Mouse (Mus musculus) embryo, embryonic 10 days (tissue): ENCODE measurements around the gene Rfc3.
"Not testable (repeated sequence)": the region's sequence is repeated elsewhere in the genome, so short reads cannot be mapped to it uniquely, and the experiment has no call there.

Experiments used
- DNase-seq: peaks from one replicate; pipeline ENCODE4 v3.0.0-alpha.2; 2015; ENCODE audit warnings: low spot score

The Rfc3 gene

DNA sequence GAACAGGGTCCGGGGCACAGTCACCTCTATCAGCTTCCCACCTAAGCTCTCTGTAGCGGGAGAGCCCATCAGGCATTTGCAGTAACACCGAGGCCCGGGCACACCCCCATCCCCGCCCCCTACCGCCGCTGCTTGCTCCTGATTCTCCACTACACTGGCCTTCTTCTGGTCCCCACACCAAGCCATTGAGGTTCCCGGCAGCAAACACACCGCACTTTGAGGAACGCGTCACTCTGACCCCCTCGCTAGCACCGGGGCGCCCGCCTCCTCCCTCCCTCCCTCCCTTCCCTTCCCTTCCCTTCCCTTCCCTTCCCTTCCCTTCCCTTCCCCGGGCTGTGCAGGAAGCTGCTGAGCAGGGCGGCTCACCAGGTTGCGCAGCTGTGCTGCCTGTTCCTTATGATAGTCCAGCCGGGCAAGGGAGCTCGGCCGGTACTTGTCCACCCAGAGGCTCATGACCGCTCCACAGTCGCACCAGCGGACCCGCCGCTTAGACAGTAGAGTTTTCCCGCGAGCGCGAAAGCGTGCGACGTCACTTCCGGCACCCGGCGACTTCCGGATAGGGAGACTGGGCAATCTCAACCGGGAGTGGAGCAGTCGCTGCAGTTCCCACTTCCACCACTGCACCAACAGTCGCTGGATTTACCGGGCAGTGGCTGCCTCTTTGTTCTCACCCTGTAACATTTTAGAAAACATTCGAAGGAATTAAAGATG, at the start of gene Rfc3:
TSS of gene Rfc3 (minus strand) at position 543 of the 711 bp plus-strand sequence.
- DNase-seq = peak; percentile 98

DNA sequence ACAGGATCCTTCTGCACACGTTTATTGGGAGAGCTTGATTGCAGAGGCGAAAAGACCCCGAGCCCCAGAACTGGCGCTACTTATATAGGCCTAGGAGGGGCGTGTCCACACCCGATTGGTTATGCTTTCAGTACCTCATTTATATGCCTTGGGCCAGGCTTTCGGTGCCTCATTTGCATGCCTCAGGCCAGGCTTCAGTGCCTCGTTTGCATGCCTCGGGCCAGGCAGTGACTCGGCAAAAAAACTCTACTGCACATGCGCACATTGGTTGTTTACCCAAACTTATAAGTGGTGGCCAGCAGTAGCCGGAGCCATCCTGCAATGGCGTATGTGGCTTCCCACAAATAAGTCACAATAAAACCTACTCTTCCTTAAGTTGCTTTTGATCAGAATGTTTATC, 42.6 kb upstream of the Rfc3 start:
- DNase-seq = not testable (repeated sequence)

GRCm38 (mm10) chr5:151686606-151687525, 35.8 kb upstream of the Rfc3 start:
- DNase-seq = peak; percentile 86

DNA sequence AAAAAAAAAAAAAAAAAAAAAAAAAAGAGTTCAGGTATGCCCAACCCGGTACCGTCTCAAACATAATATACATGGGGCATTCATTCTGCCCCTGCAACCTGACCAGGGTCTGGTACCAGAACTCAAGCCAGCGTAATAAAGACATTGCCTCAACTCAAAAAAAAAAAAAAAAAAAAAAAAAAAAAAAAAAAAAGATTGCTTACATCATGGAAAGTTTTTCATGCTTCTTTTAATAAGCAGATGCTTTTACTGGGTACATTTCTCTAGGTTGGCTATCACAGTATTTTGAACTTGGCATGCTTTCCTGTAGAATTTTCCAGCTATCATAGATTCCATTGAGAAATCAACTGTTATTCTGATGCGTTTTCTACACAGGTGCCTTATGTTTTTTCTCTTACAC, 11.2 kb upstream of the Rfc3 start:
- DNase-seq = no peak

DNA sequence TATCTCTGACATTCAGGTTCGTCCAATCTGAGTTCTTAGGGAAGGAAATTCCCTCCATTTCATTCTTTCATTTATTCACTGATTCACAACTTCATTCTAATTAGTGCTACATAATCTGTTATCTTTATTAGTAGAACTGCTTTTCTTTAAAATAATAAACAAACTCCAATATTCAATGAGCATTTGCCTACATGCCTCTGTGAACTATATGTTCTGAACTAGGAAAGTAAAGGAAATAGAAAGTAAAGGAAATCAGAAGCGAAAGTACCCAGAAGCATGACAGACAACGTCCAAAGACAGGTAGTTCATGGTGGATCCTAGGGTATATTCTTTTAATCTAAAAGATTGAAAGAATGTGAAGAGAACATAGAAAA, 356 bp upstream of the Rfc3 start:
- DNase-seq = no peak

GRCm38 (mm10) chr5:151644845-151645244, 6.2 kb downstream of the Rfc3 start:
- peak; percentile 46 for DNase-seq

DNA sequence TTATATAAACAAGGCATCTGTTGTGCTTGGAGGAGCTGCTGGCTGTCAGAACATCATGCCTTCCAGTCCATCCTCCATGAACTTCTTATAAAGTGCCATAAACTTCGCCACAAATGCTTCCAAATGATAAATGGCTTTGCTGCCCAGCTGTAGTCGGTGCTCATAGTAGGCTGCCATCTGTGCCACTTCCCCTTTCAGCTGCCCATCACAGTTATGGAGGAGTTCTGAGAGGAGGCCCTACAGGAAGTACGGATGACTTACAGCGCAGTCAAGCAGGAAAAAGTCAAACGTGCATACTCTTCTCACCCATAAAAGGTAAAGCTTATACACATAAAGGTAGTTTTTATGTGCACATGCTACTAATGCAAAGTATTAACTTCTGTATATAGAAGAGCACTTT, 8.2 kb downstream of the Rfc3 start:
- DNase-seq = no peak

DNA sequence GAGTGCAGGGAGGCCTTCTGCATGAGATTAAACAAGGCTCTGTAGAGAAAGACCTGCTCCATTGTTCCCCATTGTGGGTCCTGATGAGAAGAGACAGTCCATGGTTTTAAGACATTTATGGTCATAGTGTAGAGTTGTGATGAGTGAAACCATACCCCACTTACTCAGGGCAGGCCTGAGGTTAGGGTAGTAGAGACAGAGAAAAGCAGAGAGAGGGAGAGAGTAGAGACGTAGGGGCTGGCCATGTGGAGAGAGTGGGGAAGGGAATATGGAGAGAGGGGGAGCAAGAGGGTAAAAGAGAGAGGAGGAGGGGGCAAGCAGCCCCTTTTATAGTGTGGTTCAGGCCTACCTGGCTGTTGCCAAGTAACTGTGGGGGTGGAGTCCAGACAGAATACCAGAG, 8.9 kb downstream of the Rfc3 start:
- DNase-seq = no peak

- no peak for DNase-seq
Observed at GRCm38 (mm10) chr5:151605921-151606320, 45.1 kb downstream of the Rfc3 start, which contains the start of gene Vmn2r18. Gene Vmn2r18 (minus strand): TSS chr5:151606021.

- DNase-seq = no peak
Observed at GRCm38 (mm10) chr5:151601696-151602095, 49.3 kb downstream of the Rfc3 start.
